Mouse (Mus musculus) urinary bladder, adult 2 months (tissue): ENCODE measurements around the gene Spice1. TPM values are rescaled to one million over a fixed set of nuclear protein-coding genes. Genes with fewer than 3 reads are reported as not detected.
A peak's percentile ranks its signal among the peaks of the same experiment; 100 is the strongest.

Experiments
- DNase-seq: peaks from one replicate; pipeline ENCODE4 v3.0.0; 2022; ENCODE audit warnings: low spot score
- polyA plus RNA-seq: library from polyadenylated mRNA; depleted of rRNA; stranded (reverse); fragments of >200 nt; gene quantifications from 2 replicates; pipeline ENCODE4 v1.2.3, GENCODE M21; 2012

Gene Spice1
- polyA plus RNA-seq, 1 experiment = 41.0 TPM

- DNase-seq = no peak
Observed at GRCm38 (mm10) chr16:44365522-44365921, 18.6 kb downstream of the Spice1 start.

GRCm38 (mm10) chr16:44375459-44375858, 28.5 kb downstream of the Spice1 start:
- no peak for DNase-seq

GRCm38 (mm10) chr16:44380006-44380405, 33.1 kb downstream of the Spice1 start:
- DNase-seq = no peak

GRCm38 (mm10) chr16:44381578-44381977, 34.7 kb downstream of the Spice1 start:
- no peak for DNase-seq

- no peak for DNase-seq
Observed at GRCm38 (mm10) chr16:44383549-44383948, 36.6 kb downstream of the Spice1 start.

- no peak for DNase-seq
Observed at GRCm38 (mm10) chr16:44384251-44384650, 37.3 kb downstream of the Spice1 start.

- no peak for DNase-seq
Observed at GRCm38 (mm10) chr16:44391877-44392548, 45.1 kb downstream of the Spice1 start.

- DNase-seq = peak; percentile 25
Observed at GRCm38 (mm10) chr16:44394577-44395243, 47.8 kb downstream of the Spice1 start, which contains the start of gene Cfap44. TSS of gene Cfap44 (plus strand) at chr16:44394796.

- no peak for DNase-seq
Observed at GRCm38 (mm10) chr16:44404933-44405332, 58.0 kb downstream of the Spice1 start.

- DNase-seq = no peak
Observed at GRCm38 (mm10) chr16:44407211-44407610, 60.3 kb downstream of the Spice1 start.

GRCm38 (mm10) chr16:44408290-44408689, 61.4 kb downstream of the Spice1 start:
- no peak for DNase-seq

GRCm38 (mm10) chr16:44410176-44410575, 63.3 kb downstream of the Spice1 start:
- no peak for DNase-seq

- no peak for DNase-seq
Observed at GRCm38 (mm10) chr16:44417596-44417995, 70.7 kb downstream of the Spice1 start.

GRCm38 (mm10) chr16:44421735-44422134, 74.8 kb downstream of the Spice1 start:
- DNase-seq = no peak

- no peak for DNase-seq
Observed at GRCm38 (mm10) chr16:44423499-44423898, 76.6 kb downstream of the Spice1 start.

GRCm38 (mm10) chr16:44428456-44428855, 81.5 kb downstream of the Spice1 start:
- no peak for DNase-seq

- no peak for DNase-seq
Observed at GRCm38 (mm10) chr16:44430021-44430420, 83.1 kb downstream of the Spice1 start.

GRCm38 (mm10) chr16:44434931-44435330, 88.0 kb downstream of the Spice1 start:
- no peak for DNase-seq

GRCm38 (mm10) chr16:44435481-44435880, 88.6 kb downstream of the Spice1 start:
- no peak for DNase-seq
